Mouse (Mus musculus): ENCODE results near the gene Clec4e. TPM values are rescaled to one million over a fixed set of nuclear protein-coding genes. Genes with fewer than 3 reads are reported as not detected.
"Not testable (repeated sequence)": the region's sequence is repeated elsewhere in the genome, so short reads cannot be mapped to it uniquely, and the experiment has no call there.

The Clec4e gene
- not detected for polyA plus RNA-seq (2017; shearing (Covaris generic))

DNA sequence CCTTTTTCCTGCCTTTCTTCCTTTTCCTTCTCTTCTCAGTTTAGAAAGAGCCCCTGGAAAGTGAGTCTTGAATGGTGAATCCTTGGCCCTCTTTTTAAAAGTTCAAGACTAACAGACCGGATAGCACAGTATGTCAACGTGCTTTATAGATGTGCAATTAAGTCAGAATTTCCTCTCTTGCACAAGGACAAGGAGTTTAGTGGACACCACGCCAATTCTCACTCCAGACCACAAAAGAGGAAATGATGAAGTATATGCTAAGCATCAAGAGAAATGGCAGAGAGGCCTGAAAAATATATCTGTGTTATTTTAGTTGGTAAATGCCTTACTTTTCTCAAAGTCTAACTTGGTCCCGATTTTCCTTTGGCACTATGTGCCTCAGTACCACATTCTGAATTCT lies at the start of gene Clec4e:
Gene Clec4e, minus strand, starts transcription at position 118 of the 400 bp plus-strand sequence.
- no peak for ATAC-seq

DNA sequence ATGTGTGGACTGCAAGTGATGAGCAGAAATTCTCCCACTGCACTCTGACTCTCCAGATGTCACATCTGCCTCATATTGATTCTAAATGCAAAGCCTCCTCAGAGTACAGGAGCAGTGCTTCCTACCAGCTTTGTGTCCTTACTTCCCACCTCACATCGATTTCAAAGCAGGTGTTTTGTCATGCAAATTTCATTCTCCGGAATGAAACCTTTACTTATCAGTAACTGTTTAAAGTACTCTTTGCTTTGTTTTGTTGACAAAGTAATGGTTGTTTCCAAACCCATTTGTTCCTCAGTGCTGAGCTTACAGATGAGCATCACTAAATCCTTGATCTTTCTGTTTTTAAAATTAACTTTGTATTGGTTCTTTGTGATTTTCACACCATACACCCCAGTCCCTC lies 42.8 kb upstream of the Clec4e start:
- no peak for ATAC-seq

- no peak for ATAC-seq
Observed at GRCm38 (mm10) chr6:123308033-123308432, 18.4 kb upstream of the Clec4e start, which contains the start of gene Vmn2r19. Gene Vmn2r19, plus strand, starts transcription at chr6:123308333.

DNA sequence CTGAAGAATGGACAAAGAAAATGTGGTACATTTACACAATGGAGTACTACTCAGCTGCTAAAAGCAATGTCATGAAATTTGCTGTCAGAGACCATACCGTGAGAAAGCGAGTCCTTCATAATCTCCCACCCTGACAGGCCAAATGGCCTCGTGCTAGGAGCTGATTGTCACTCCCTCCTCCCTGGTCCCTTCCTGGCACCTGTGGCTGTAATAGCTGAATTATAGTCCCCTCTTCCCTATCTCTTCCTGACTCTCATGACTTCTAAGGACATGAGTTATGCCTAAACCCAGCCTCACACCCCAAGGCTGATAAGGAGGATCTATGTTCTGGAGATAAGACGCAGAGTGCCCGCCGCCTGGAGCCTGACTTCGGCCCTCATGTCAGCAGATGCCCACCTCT lies 16.6 kb upstream of the Clec4e start:
- ATAC-seq: not testable (repeated sequence)

- no peak for ATAC-seq
Observed at GRCm38 (mm10) chr6:123296687-123297086, 7.0 kb upstream of the Clec4e start.

GRCm38 (mm10) chr6:123293509-123293908 lies 3.8 kb upstream of the Clec4e start:
- ATAC-seq: not testable (repeated sequence)

DNA sequence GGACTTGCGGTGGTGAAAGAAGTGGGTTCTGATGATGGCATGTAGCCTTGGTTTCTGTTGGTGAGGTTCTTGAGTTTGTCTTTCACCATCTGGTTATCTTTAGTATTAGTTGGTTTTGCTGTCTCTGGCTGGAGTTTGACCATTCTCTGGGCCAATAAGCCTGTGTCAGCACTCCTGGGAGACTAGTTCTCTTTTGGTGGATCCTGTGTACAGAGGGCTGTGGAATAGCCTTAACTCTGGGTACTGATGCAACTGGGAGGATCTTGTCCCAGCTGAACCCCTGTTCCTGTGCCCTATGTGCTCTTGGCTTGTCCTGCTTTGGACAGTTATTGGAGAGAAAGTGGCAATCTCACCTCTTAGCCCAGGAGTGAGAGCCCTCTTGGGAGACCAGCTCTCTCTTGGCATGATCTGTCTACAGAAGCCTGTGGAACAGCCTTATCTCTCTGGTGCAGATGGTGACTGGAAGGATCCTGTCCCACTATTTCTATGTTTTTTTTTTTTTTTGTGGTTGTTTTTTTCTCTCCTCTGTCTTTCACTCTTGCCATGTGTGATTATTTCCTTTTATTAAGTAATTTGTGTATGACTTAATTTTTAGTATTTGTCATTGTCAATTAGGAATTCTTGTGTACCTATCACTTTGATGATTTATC lies 3.2 kb upstream of the Clec4e start:
- no peak for ATAC-seq

- no peak for ATAC-seq
Observed at GRCm38 (mm10) chr6:123288931-123289330, 739 bp downstream of the Clec4e start.

DNA sequence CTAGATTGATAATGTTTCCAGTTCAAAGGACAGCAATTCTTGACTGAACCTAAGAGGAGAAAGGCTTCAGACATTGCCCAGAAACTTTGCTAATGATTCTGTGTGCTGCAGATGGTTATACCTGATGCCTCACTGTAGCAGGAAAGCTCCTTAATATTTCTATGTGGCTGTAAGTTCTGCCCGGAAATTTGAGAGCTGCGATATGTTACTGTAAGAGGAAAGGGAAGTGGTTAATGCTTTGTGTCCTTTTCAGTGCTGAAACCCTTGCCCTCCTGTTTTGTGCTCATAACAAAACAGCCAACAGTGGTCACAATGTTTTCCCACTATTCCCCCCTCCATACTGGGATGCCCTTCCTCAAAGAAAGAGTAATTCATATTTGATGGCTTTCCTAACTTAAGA lies 3.4 kb downstream of the Clec4e start:
- no peak for ATAC-seq

- no peak for ATAC-seq
Observed at GRCm38 (mm10) chr6:123279443-123279842, 10.2 kb downstream of the Clec4e start.

- no peak for ATAC-seq
Observed at GRCm38 (mm10) chr6:123266945-123267344, 22.7 kb downstream of the Clec4e start.

- ATAC-seq: no peak
Observed at GRCm38 (mm10) chr6:123265809-123266208, 23.9 kb downstream of the Clec4e start.

DNA sequence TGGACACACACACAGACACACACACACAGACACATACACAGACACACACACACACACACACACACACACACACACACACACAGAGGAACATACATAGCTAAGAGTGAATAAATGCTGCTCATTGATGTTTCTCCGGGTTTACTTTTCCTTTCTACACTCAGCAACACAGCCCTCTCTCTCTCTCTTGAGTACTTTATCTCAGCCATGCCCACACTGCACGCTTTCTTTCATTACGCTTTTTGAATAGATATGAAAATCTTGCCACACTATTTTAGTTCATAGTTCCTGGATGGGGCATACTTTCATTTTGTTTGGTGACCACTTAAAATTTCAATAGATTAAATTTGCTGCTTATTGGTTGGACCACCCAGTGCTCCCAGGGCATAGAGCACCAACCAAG lies 25.5 kb downstream of the Clec4e start:
- no peak for ATAC-seq

GRCm38 (mm10) chr6:123261555-123262161 lies 28.0 kb downstream of the Clec4e start, which contains the start of gene Clec4d:
Gene Clec4d, plus strand, starts transcription at chr6:123262111.
- no peak for ATAC-seq

- ATAC-seq: no peak
Observed at GRCm38 (mm10) chr6:123260868-123261267, 28.8 kb downstream of the Clec4e start.

GRCm38 (mm10) chr6:123259889-123260603 lies 29.6 kb downstream of the Clec4e start:
- no peak for ATAC-seq

DNA sequence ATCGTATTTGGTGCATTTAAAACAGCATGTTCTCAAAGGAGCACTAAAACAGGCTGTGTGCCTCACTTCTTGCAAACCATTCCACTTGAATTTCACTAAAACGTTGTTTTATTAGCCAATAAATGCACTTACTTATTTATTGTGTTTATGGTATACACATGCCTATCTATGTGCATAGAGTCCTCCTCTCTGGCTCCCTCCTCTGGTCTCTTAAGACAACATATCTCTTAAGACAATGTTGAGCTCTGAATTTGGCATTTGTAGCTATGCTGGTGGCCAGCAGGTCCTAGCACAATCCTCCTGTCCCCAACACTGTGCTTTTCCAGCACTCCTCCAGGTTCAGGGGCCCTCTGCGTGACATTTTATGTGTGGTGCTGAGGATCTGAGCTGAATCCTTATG lies 30.7 kb downstream of the Clec4e start:
- ATAC-seq: no peak

DNA sequence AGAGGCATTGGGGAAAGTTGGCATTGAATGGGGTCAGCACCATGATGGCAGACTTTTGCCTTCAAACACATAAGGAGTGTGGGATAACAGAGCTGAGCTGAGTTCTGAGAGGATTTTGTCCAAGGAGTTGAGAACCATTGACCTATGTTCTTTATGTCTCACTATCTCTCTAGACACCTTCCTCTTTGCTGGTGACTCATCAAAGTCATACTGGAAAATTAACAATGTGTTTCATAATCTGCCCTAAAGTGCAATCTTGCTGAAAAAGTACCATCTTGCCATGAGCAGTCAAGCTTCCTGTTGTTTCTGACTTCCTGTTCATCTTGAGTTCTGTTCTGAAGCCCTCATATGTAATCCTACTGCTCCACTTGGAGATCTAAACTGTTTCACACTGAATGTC lies 36.9 kb downstream of the Clec4e start:
- ATAC-seq: no peak

DNA sequence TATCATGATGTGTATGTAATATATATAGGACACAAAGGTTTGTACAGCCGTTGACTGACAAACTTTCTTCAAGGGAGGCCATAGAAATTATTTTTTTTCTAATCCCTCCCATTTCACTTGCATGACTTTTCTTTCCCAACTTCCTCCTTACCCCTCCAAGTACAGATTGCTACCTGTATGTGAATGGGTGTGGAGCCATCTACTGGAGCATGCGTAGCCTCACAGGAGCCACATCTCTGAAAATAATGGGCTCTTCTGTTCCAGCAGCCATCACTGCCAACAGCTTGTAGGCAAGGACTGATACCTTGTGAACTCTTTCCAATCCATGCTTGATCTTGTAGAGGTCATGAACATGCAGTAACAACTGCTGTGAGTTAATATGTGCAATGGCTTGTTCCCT lies 40.8 kb downstream of the Clec4e start:
- not testable (repeated sequence) for ATAC-seq

GRCm38 (mm10) chr6:123244201-123244600 lies 45.5 kb downstream of the Clec4e start:
- ATAC-seq: no peak

GRCm38 (mm10) chr6:123237582-123237981 lies 52.1 kb downstream of the Clec4e start:
- ATAC-seq: no peak

All from activated CD4-positive, CD25-positive, alpha-beta regulatory T cell, adult 4 months (primary cell).